Mouse (Mus musculus) neural tube, embryonic 10.5 days (tissue): ENCODE results near the gene Btbd35f14.
"Not testable (repeated sequence)": the region's sequence is repeated elsewhere in the genome, so short reads cannot be mapped to it uniquely, and the experiment has no call there.

Experiments used
- DNase-seq: peaks from one replicate; pipeline ENCODE4 v3.0.0-alpha.2; 2017; ENCODE audit warnings: low spot score; ENCODE audit errors: extremely low spot score

The Btbd35f14 gene

GRCm38 (mm10) chrX:33702249-33702648 is at the start of gene Btbd35f14:
TSS of gene Btbd35f14 (minus strand) at chrX:33702349.
- DNase-seq: not testable (repeated sequence)

- DNase-seq: not testable (repeated sequence)
These were observed 45.3 kb downstream of the Btbd35f14 start, which contains the start of gene Btbd35f13 for GRCm38 (mm10) chrX:33656872-33657271. TSS of gene Btbd35f13 (plus strand) at chrX:33657172.
